Comparison of ENCODE assay signal across 9 mouse cellular contexts in genomic region chr2:128296897-128297296, GRCm38 (mm10).
DNase-seq lines count a peak whose midpoint lies in the region; ATAC-seq and TF ChIP-seq lines count a peak whose summit lies in the region.
"Had no signal": no experiment of that assay in that cellular context is flagged by ENCODE, and none has a peak within 500 bp of the region (broad histone marks: within the 10 kb centered on the region; RNA-seq: fewer than 3 reads in every experiment).

No protein-coding gene starts in this region.

- H3K27me3 ChIP-seq in kidney, embryonic 14.5 days (ENCODE audit: control insufficient read depth, insufficient read depth, low read length) = no peaks in the 10 kb centered on the region
- no peaks in the 10 kb centered on the region for H3K27me3 ChIP-seq in CH12.LX (replicated peaks)
- no peaks in the 10 kb centered on the region for H3K27me3 ChIP-seq in hindbrain, embryonic 13.5 days
- H3K27me3 ChIP-seq: heart, embryonic 13.5 days had no signal

- no peak for DNase-seq in kidney, postnatal 36 days
- peak; percentile 74 for DNase-seq in CH12.LX (ENCODE audit: extremely low read depth)
- peak; percentile 35 for DNase-seq in liver
- DNase-seq in natural killer cell, adult 2 months (ENCODE audit: low spot score in 2 of 2) = peak; percentile 48 to 60
- DNase-seq in frontal cortex, postnatal 36 days (ENCODE audit: low spot score in 2 of 2) = no peak
- DNase-seq in left cerebral cortex, postnatal 14 days (ENCODE audit: low spot score in 2 of 2) = no peak

- peak; percentile 43; the same call in 1 of the 2 replicates for TF ChIP-seq EP300 in CH12.LX (IDR thresholded peaks at IDR 0.05; ENCODE audit: low read length)

- H3K9ac ChIP-seq in kidney, embryonic 14.5 days (ENCODE audit: low read depth, low read length) = no peak overlapping the region
- no peak overlapping the region for H3K9ac ChIP-seq in CH12.LX (ENCODE audit: insufficient read depth, low read depth)
- no peak overlapping the region for H3K9ac ChIP-seq in hindbrain, embryonic 13.5 days
- H3K9ac ChIP-seq: heart, embryonic 13.5 days had no signal

- no peak overlapping the region for H3K4me3 ChIP-seq in kidney, embryonic 14.5 days (ENCODE audit: low read length)
- H3K4me3 ChIP-seq in CH12.LX (replicated peaks in 1 of 3; ENCODE audit: low read depth in 2 of 3, low read length in 2 of 3, poor library complexity in 1 of 3) = no peak overlapping the region
- no peak overlapping the region for H3K4me3 ChIP-seq in hindbrain, embryonic 13.5 days
- H3K4me3 ChIP-seq: heart, embryonic 13.5 days had no signal

- WGBS in kidney, embryonic 14.5 days = 11% methylated on average over 5 of the region's 5 CpGs
- 58% methylated on average over 5 of the region's 5 CpGs for WGBS in hindbrain, embryonic 13.5 days

- ATAC-seq in kidney, embryonic 14.5 days (ENCODE audit: low FRiP score, low TSS enrichment) = peak; percentile 37; the same call in 1 of the 2 replicates
- no peak for ATAC-seq in hindbrain, embryonic 13.5 days (ENCODE audit: low FRiP score)

- no peak for TF ChIP-seq CTCF in CH12.LX (conservative IDR thresholded peaks at IDR 0.05 in 1 of 2, IDR thresholded peaks at IDR 0.05 in 1 of 2; ENCODE audit: low read depth in 2 of 2, low read length in 2 of 2)

- H3K27ac ChIP-seq in kidney, embryonic 14.5 days (ENCODE audit: low read depth, low read length) = no peak overlapping the region
- H3K27ac ChIP-seq in CH12.LX (ENCODE audit: insufficient read depth, low read depth) = no peak overlapping the region
- H3K27ac ChIP-seq in hindbrain, embryonic 13.5 days = no peak overlapping the region
- H3K27ac ChIP-seq: heart, embryonic 13.5 days had no signal

- no peaks in the 10 kb centered on the region for H3K79me2 ChIP-seq in CH12.LX (replicated peaks; ENCODE audit: control insufficient read depth, extremely low read depth, insufficient read depth, poor library complexity, severe bottlenecking)

- in situ Hi-C loops in CH12.LX (cut with MboI; ENCODE audit: low pct_ligation_motif_present, low pct_unique_long_range_greater_than_20kb, low sequenced_read_pairs) = no loop called here

- no peak for TF ChIP-seq POLR2A in CH12.LX (IDR thresholded peaks at IDR 0.05; ENCODE audit: low read depth, low read length)

- dilution Hi-C loops in CH12.LX (cut with MboI; ENCODE audit: extremely low pct_ligation_motif_present, extremely low pct_unique_long_range_greater_than_20kb, low sequenced_read_pairs) = no loop called here

- intact Hi-C loops in left cerebral cortex, postnatal 14 days (cut with DNase I) = no loop called here

- H3K4me1 ChIP-seq in kidney, embryonic 14.5 days (ENCODE audit: control insufficient read depth, insufficient read depth, low read length) = peaks cover 4% of the 10 kb centered on the region
- peaks cover 25 to 65% of the 10 kb centered on the region in 2 experiments for H3K4me1 ChIP-seq in CH12.LX (ENCODE audit: control insufficient read depth in 1 of 2, insufficient read depth in 2 of 2)
- no peaks in the 10 kb centered on the region for H3K4me1 ChIP-seq in hindbrain, embryonic 13.5 days (replicated peaks)

- TF ChIP-seq RAD21 in CH12.LX (IDR thresholded peaks at IDR 0.05; ENCODE audit: low read depth, low read length) = no peak

- no peak overlapping the region for H3K4me2 ChIP-seq in kidney, embryonic 14.5 days (replicated peaks; ENCODE audit: low read depth, low read length)
- H3K4me2 ChIP-seq in CH12.LX (ENCODE audit: insufficient read depth, low read depth, poor library complexity, severe bottlenecking) = no peak overlapping the region
- H3K4me2 ChIP-seq in hindbrain, embryonic 13.5 days = no peak overlapping the region
- H3K4me2 ChIP-seq: heart, embryonic 13.5 days had no signal

- no peaks in the 10 kb centered on the region for H3K36me3 ChIP-seq in kidney, embryonic 14.5 days (ENCODE audit: control insufficient read depth, insufficient read depth, low read length)
- no peaks in the 10 kb centered on the region for H3K36me3 ChIP-seq in CH12.LX (replicated peaks in 1 of 2; ENCODE audit: control insufficient read depth in 1 of 2, insufficient read depth in 1 of 2, low read length in 1 of 2)
- H3K36me3 ChIP-seq in hindbrain, embryonic 13.5 days = no peaks in the 10 kb centered on the region
- H3K36me3 ChIP-seq: heart, embryonic 13.5 days had no signal

- peaks cover 2% of the 10 kb centered on the region; the same call in 1 of the 2 replicates for H3K9me3 ChIP-seq in kidney, embryonic 14.5 days (ENCODE audit: control insufficient read depth, low read length)
- H3K9me3 ChIP-seq in CH12.LX (replicated peaks; ENCODE audit: low read length) = peaks cover 9% of the 10 kb centered on the region
- no peaks in the 10 kb centered on the region for H3K9me3 ChIP-seq in hindbrain, embryonic 13.5 days

TF ChIP-seq in CH12.LX, 34 proteins besides CTCF, POLR2A, EP300 and RAD21:
- TF ChIP-seq CHD2 (IDR thresholded peaks at IDR 0.05; ENCODE audit: low read length) = peak; percentile 74
- peak; percentile 15; the same call in 1 of the 2 replicates for TF ChIP-seq TCF12 (IDR thresholded peaks at IDR 0.05; ENCODE audit: low read depth, low read length)
- TF ChIP-seq ELF1 (IDR thresholded peaks at IDR 0.05; ENCODE audit: low read depth, low read length) = peak; percentile 45
- TF ChIP-seq MAZ (IDR thresholded peaks at IDR 0.05; ENCODE audit: low read depth, low read length) = 0 out of 2 replicates have a peak, but pooled peaks have one; percentile 22
- TF ChIP-seq ETS1 (conservative IDR thresholded peaks at IDR 0.05; ENCODE audit: low read depth, low read length) = 0 out of 2 replicates have a peak, but pooled peaks have one; percentile 21
- TF ChIP-seq SMC3 (IDR thresholded peaks at IDR 0.05; ENCODE audit: low read depth, low read length) = no peak
- TF ChIP-seq IRF4 (IDR thresholded peaks at IDR 0.05; ENCODE audit: low read depth, low read length) = no peak
- TF ChIP-seq USF1 (IDR thresholded peaks at IDR 0.05; ENCODE audit: low read depth, low read length) = no peak

Comparison
In these comparisons a context has a peak if more than half of its experiments do, and no peak if none do; other contexts are left out.
1. DNase-seq: peak in CH12.LX (single experiment), liver (single experiment) and natural killer cell, adult 2 months (2 of 2); none in kidney, postnatal 36 days (0 of 2), frontal cortex, postnatal 36 days (0 of 2) and left cerebral cortex, postnatal 14 days (0 of 2).